Mouse (Mus musculus): ENCODE data around the gene Mea1. TPM values are rescaled to one million over a fixed set of nuclear protein-coding genes. Genes with fewer than 3 reads are reported as not detected.

Gene Mea1
- total RNA-seq, 2 experiments from 2014 or later = 52.0 to 52.2 TPM

GRCm38 (mm10) chr17:46703971-46704886, 25.6 kb downstream of the Mea1 start:
- DNase-seq = peak in 1 of 2 experiments; percentile 37

DNA sequence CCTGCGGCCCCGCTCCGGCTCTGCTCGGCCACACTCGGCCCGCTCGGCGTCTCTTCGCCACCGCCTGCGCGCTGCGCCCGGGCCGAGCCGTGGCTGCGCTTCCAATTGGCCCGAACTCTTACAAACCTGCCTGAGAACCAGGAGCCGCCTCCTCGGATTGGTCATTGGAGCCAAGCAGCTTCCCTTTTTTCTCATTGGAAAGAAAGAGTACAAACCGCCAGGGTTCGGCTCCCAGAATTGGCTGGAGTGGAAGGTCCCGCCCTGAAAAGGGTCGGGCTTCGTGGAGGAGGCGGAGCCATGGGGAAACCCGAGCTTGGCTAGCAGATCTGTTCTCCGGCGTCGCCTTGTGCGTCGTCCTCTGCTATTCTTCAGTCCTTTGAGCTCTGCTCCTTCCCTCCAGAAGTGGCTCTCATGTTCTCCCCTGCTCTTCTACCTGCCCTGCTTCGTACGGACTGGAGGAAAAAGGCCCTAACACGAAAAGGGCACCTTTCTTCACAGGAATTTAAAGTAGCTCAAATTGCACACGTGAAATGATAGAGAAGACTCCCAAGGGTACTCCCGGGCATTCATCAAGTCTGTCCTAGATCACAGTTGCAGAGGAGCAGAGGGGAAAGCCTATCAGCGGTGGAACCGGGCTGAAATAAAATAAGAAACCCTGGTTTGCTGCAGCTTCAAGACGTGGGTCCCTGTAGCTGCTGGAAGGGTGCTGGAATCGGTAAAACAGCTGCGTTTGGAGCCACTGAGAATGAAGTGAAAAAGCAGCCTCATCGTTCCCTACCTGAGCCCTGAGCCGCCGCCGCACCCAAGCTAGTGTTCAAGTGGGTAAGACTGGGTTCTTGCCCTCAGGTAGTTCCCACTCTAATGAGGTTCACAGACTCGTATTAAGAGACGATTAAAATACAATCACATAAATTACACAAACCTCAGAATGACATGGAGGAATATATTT, 26.6 kb downstream of the Mea1 start, which contains the start of gene Ppp2r5d:
Ppp2r5d (minus strand) TSS at position 225 of the 949 bp plus-strand sequence.
- peak; percentile 99 for DNase-seq

- peak; percentile 48 to 67 for DNase-seq
These were observed 27.9 kb downstream of the Mea1 start for GRCm38 (mm10) chr17:46706375-46707089.

DNA sequence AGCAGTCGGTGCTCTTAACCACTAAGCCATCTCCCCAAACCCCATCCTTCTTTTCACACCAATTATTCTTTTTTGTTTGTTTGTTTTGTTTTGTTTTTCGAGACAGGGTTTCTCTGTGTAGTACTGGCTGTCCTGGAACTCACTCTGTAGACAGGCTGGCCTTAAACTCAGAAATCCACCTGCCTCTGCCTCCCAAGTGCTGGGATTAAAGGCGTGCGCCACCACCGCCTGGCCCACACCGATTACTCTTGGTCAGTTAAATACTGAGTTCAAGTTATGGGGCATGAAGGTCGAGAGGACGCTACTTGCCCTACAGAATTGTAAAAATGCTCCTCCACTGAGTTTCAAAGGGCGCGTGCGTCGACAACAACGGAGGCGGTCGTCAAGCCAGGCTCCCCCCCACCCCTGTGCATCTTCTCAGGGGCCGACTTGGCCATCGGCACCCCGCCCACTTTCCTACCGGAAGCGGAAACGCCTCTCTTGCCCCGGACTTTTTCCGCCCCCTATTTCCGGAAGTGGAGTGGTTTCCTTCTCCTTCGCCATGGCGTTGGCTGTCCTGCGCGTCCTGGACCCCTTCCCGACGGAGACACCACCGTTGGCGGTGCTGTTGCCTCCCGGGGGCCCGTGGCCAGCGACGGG, 32.5 kb downstream of the Mea1 start, which contains the start of gene Pex6:
Pex6 (plus strand) TSS at position 505 of the 639 bp plus-strand sequence.
- DNase-seq = peak; percentile 95 to 96

DNA sequence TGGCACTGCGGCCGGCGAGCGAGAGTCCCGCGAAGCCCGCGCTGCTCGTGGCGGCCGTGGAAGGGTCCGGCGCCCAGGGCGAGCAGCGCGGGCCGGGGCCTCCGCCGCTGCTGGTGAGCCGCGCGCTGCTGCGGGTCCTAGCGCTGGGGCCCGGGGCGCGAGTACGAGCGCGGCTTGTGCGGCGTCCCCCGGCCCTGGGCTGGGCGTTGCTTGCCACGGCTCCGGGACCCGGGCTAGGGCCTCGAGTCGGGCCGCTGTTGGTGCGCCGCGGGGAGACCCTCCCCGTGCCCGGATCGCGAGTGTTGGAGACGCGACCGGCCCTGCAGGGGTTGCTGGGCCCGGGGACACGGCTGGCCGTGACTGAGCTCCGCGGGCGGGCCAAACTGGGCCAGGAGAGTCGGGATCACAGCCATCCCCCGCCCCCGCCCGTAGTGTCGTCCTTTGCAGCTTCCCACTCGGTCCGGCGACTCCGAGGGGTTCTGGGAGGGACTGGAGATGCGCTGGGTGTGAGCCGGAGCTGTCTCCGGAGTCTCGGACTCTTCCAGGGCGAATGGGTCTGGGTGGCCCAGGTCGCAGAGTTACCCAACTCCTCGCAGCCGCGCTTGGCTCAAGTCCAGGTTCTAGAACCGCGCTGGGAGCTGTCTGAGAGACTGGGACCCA, 33.1 kb downstream of the Mea1 start:
- peak; percentile 49 to 60 for DNase-seq

- no peak for DNase-seq
These were observed 33.8 kb downstream of the Mea1 start for GRCm38 (mm10) chr17:46712442-46712841.

- no peak for DNase-seq
These were observed 35.3 kb downstream of the Mea1 start for GRCm38 (mm10) chr17:46713849-46714248.

- peak in 1 of 2 experiments; percentile 40 for DNase-seq
These were observed 36.3 kb downstream of the Mea1 start for GRCm38 (mm10) chr17:46714756-46715481.

GRCm38 (mm10) chr17:46721077-46721476, 42.5 kb downstream of the Mea1 start:
- no peak for DNase-seq

GRCm38 (mm10) chr17:46724477-46725084, 46.0 kb downstream of the Mea1 start:
- no peak for DNase-seq

DNA sequence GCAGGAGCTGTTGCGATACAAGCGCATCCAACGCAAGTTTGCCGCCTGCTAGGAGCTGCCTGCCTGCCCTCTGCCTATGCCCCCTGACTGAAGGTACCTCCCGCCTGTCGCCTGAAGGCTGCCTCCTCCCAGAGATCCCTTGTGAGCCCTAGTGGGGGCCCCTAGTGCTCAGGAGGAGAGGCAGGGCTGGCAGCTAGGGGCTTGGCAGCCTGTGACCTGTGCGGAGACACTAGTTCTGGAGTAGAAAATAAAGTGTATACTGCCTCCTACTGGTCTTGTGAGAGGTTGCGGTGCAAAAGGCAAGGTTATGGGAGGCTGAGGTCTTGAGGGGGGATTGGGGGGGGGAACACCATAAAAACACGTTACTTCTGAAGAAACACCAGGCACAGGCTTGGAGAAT, 46.7 kb downstream of the Mea1 start:
- DNase-seq = peak; percentile 21 to 35

DNA sequence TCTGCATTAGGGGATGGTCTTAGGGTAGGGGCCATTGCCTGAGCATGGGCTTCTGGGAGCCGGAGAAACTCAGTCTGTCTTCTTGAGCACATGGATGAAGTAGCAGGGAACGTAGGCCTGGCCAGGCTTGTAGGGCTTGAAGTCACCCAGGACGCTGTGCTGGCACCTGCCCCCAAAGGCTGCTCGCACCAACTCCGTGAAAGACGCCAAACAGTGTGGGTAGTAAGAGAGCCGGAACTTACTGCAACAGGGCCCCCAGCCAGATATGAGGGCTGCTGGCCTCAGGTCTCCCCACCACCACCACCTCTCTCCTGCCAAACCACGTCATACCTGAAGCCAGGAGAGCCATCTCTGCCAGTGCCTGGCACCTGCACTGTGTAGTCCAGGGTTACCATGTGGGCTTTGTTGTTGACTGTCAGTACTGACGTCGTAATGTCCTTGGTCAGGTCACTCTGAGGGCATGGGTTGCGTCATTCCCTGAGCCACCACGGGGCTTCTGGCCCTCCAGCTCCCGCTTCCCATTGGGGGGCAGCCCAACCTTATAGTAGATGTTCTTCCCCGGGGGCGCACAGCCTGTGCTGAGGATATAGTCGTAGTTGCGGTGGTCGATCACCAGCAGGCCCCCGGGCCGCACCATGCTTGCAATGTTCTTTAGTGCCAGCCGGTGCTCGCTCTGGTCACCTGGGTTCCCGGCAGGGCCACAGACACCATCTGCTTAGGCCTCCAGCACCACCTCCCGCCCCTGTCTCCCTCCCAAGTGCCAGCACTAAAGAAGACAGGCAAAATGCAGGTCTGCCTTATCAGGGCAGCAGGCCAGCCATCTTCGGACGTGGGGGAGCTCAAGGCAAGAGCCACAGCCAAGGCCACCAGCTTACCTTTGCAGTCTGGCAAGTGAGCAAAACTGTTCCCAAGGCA, 47.4 kb downstream of the Mea1 start:
- DNase-seq = no peak

- no peak for DNase-seq
These were observed 48.7 kb downstream of the Mea1 start for GRCm38 (mm10) chr17:46727271-46727670.

- no peak for DNase-seq
These were observed 49.4 kb downstream of the Mea1 start for GRCm38 (mm10) chr17:46728021-46728420.

DNA sequence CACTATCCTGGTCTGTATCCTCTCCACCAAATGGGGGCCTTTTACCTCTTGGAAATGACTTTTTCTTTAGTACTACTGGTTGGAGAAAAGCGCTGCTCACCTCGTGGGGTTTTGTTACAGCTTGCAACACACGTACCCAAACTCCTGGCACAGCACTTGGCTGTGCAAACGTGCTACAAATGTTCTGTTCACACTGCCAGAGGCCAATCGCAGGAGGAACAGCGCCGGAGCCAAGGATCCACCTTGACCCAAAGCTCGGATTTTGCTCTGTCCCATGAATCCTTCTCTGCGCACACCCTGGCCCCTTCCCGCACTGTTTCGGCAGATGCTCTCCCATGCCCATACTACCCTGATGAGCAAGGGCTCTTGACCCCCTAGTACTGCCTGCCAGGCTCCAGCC, 49.9 kb downstream of the Mea1 start:
- no peak for DNase-seq

- peak in 1 of 2 experiments; percentile 23 for DNase-seq
These were observed 50.3 kb downstream of the Mea1 start, which contains the start of gene Gnmt for GRCm38 (mm10) chr17:46728904-46729318. Gene Gnmt (minus strand): TSS chr17:46729168.
